Mouse (Mus musculus) gonadal fat pad, adult 2 months (tissue): ENCODE measurements around the gene Riok2. TPM values are rescaled to one million over a fixed set of nuclear protein-coding genes. Genes with fewer than 3 reads are reported as not detected.

Experiments
- DNase-seq: peaks from one replicate; pipeline ENCODE4 v3.0.0-alpha.2; 2012; ENCODE audit warnings: low read depth
- polyA plus RNA-seq: library from polyadenylated mRNA; depleted of rRNA; stranded (reverse); fragments of >200 nt; gene quantifications from 2 replicates; pipeline ENCODE4 v1.2.3, GENCODE M21; 2012; rRNA removed

The Riok2 gene
- polyA plus RNA-seq, 1 experiment = 12.0 TPM

- DNase-seq = no peak
Measured at GRCm38 (mm10) chr17:17408137-17408536, 34.0 kb downstream of the Riok2 start.

DNA sequence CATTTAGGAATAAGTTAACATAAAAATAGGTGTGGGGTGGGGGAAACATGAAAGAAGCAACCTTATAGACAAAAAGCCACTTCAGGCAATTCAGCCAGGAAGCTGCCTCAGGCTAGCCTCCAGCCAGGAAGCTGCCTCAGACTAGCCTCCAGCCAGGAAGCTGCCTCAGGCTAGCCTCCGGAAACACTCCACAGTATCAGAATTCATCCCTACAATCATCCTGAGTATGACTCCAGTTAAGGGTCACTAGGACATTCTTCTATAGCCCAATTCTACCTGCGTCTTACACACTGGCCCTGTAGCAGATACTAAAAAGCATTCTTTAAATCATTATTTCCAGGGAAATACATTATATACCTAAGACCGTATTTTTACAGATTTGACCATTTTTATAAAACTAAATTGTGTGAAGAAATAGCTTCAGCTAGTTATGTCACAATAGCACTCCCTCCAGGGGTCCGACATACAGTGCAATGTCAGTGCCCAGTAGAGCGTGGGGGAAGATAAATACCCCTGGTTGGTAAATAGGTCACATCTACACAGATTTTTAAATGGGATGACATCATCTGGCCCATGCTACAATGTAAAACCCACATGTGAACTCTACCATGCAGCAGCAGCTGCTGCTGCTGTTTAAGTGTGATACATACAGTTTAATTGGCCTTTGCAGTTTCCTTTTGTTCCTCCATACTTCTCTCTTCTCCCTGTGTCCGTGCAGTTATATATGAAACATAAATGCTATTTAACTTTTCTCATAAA lies 34.8 kb downstream of the Riok2 start:
- DNase-seq = no peak

GRCm38 (mm10) chr17:17409601-17410000 lies 35.5 kb downstream of the Riok2 start:
- DNase-seq = no peak

DNA sequence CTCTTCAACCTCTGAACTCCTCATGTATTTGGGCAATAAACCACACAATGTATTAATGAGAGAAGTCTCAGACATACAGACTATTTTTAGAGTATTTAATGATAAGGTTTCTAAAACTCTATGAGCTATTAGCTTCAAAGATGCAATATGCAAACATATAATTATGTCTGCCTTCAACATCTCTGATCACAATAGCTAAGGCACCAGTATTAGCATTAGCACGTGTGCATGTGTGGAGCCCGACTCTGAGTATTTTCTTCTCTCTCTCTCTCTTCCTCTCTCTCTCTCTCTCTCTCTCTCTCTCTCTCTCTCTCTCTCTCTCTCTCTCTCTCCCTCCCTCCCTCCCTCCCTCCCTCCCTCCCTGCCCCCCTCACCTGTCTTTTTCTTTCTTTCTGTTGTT lies 37.3 kb downstream of the Riok2 start:
- no peak for DNase-seq

DNA sequence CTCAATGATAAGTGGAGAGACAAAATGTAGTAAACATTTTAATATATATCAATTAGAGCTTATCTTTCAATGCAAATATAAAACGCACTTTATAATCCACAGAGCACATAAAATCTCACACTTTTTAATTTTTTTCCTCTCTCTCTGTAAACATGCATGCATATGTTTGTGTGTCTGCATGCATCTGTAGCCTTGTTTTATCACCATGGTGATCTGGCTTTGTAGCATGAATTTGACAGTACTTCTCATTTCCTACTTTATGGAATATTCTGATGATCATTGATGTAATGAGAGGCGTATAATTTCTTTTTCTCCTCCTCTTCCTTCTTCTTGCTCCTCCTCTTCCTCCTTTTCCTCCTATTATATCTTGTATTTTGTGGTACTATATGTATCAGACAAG lies 38.1 kb downstream of the Riok2 start:
- DNase-seq = no peak

DNA sequence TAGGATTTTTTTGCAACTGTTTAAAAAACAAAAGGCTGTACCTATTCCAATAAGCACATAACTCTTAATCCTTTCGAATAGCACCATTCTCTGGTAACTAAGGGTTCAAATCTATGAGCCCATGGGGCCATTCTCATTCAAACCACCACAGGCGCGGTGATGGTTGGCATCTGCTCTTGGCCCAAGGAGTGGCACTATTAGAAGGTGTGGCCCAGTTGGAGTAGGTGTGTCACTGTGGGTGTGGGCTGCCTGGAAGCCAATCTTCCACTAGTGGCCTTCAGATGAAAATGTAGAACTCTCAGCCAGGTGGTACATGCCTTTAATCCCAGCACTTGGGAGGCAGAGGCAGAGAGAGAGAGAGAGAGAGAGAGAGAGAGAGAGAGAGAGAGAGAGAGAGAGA lies 40.1 kb downstream of the Riok2 start:
- no peak for DNase-seq

DNA sequence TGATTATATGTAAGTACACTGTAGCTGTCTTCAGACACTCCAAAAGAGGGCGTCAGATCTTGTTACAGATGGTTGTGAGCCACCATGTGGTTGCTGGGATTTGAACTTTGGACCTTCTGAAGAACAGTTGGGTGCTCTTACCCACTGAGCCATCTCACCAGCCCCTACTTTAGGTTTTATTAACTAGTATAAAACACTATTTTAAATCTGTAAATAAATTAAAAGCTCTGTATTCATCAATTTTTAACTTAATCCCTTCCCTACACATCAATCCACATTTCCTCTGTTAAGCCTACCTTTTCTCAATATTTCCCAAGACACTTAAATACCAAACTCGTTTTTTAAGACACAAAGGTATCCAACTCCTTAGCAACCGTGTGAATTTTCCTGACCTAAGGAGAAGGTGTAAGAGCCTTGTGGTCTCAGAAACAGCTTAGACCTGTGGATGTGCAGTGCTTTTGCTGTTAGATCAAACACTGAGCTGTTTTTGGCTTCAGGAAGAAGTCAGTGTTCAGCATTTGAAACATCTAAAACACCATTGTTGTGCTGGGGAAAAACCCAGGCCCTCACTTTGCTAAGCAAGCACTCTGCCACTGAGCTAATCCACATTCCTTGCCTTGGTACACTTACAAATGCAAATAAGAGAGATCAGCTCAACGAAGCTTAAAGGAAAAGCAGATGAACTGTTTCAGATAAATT lies 50.6 kb downstream of the Riok2 start:
- DNase-seq = no peak

DNA sequence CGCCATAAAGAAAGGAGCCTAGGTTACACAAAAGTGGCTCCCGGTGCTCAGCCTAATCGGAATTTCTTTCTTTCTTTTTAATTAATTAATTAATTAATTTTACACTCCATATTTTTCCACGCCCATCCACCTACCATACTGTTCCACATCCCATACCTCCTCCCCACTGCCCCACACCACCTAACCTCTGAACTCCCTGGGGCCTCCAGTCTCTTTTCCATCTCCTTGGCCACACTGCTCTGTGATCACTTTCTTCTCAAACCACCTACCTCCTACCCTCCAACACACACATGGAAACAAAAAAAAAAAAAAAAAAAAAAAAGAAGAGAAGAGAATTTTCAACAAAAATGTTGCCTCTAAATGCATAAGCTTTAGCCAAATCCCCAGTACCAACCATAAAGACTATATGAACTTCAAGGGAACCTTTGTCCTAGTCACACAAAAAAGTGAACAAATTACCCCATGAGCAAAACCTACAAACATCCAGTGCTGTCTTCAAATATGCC lies 51.3 kb downstream of the Riok2 start:
- no peak for DNase-seq

DNA sequence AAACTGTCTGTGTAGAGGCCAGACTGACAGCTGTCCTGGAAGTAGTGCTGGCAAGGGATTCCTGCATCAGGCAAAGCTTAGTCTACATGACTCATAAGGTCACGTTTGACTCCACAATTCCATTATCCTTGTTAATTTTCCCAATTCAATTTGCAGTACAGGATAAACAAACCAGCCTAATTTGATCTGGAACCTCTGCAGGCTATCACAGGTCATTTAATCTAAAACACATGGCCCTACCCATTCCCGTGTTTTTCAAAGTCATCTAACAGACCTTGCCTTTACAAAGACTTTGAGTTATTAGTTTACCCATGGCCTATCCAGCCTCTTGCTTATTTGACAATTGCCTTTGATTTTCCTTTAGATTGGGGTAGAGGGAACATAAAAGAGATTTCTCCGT lies 51.8 kb downstream of the Riok2 start:
- DNase-seq = no peak

DNA sequence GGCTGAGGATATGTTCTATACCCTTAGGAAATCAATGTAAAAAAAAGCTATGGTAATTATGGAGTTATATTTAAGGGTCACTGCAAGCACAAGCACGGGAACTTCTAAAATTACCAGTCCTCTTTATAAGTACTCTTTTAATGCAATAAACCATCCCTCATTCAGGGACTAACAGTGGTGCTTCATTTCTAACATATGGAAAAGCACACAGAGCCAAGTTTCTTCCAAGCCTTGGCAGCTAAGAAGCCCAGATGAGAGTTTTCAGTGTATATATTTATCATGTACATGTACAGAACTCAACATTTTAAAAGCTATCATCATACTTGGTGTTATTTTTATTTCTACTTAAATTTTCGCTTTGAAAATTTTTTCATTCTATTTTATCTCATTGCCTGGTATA lies 54.8 kb downstream of the Riok2 start:
- DNase-seq = no peak

DNA sequence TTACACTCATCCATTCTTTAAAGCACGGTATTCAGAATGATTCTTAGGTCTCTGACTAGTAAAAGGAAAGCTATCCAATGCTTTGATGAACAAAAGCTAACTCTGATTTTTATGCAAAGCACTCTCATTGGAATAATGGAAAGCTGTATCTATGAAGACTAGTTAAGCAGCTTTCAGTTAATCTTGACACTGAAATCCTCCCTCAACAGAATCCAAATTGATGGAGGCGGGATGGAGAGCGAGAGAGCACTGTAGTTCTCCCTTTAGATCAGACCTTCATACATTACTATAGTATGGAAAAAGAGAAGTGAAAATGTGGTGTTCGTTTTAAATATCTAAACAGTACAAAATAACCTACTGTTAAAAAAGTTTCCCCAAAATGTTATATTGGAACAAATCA lies 59.6 kb downstream of the Riok2 start:
- DNase-seq = no peak

GRCm38 (mm10) chr17:17438576-17439191 lies 64.6 kb downstream of the Riok2 start:
- DNase-seq = no peak

DNA sequence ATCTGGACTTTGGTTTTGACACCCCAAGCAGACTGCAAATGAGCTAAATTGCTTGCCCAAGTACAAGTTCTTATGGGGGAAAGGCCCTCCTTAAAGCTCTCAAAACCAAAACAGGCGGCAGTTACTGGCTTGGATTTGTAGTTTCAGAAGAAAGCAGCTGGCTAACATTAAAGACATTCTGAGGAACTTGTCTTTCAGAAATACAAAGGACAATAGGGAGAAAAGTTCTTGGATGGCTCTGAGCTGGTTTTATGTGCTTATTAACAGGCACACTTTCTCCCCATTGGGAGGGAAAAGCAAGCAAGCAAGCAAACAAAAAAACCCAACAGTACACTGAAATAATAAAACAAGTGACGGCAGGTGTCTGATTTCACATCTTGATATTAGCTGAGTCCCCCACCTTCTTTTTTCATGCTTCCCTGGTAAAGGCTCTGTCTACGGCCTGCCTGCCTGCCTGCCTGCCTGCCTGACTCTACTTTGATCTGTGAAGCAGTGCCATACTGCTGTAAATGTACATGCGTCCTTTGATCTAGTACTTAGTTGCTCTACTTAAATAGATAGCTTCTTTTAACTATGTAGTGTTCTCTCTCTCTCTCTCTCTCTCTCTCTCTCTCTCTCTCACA lies 67.9 kb downstream of the Riok2 start:
- DNase-seq = no peak

DNA sequence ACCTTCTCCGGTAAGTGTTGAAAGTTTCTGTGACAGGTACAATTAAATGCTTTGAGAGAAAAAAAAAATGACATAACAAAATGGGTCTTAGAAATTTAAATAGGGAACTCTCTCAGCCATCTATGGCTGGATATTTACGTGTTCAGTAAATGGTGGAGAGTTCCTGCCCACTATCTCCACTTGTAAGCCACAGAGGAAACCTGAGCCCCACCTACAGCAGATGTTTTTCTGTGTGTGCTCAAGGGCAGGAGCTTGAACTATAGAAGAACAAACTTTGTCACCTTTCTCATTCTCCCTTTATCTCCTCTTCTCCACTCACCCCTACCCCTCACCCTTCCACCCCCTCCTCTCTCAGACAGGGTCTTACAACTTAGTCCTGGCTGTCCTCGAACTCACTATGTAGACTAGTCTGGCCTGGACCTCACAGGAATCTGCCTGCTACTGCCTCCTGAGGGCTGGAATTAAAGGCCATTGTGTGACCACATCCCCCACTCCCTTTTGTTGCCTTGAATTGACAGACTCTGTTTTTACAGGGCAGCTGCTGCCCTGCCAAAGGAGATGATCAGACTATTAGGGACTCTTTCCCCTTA lies 70.3 kb downstream of the Riok2 start:
- DNase-seq = no peak

Other genes with a start within 250 kb of the Riok2 start
- gene Lix1, start 28.4 kb downstream of the Riok2 start, polyA plus RNA-seq = 0.89 and 1.8 TPM in 2 replicates